Mouse (Mus musculus) heart, embryonic 15.5 days (tissue): ENCODE results near the gene Dvl1. TPM values are rescaled to one million over a fixed set of nuclear protein-coding genes. Genes with fewer than 3 reads are reported as not detected.

Source experiments
- polyA plus RNA-seq: library from polyadenylated mRNA; unstranded; fragments of >200 nt; fragmentation: Nextera tagmentation; extraction: Ambion mirVana; gene quantifications from 2 replicates; pipeline ENCODE4 v1.2.1, GENCODE M21; 2015

Dvl1 gene
- polyA plus RNA-seq, 1 experiment from 2014 or later: 8.1 TPM

Other genes starting within 250 kb of the Dvl1 start
- 5.8 and 6.7 TPM in 2 replicates for gene Slc35e2, start 246.0 kb upstream of the Dvl1 start, polyA plus RNA-seq
- gene Cdk11b, start 222.5 kb upstream of the Dvl1 start, polyA plus RNA-seq: 38.4 and 41.8 TPM in 2 replicates
- gene Gm10563, start 202.0 kb upstream of the Dvl1 start, polyA plus RNA-seq: not detected in 2 replicates
- gene Mmp23, start 194.0 kb upstream of the Dvl1 start, polyA plus RNA-seq: 65.5 and 74.9 TPM in 2 replicates
- gene Mib2, start 178.2 kb upstream of the Dvl1 start, polyA plus RNA-seq: 17.3 and 23.4 TPM in 2 replicates
- 3.8 and 5.0 TPM in 2 replicates for gene Fndc10, start 153.1 kb upstream of the Dvl1 start, polyA plus RNA-seq
- gene Ssu72, start 142.6 kb upstream of the Dvl1 start, polyA plus RNA-seq: 97.0 and 107 TPM in 2 replicates
- 0.53 and 0.56 TPM in 2 replicates for gene Tmem240, start 112.6 kb upstream of the Dvl1 start, polyA plus RNA-seq
- 88.9 and 108 TPM in 2 replicates for gene Atad3a, start 86.3 kb upstream of the Dvl1 start, polyA plus RNA-seq
- gene Vwa1, start 72.7 kb upstream of the Dvl1 start, polyA plus RNA-seq: 5.9 and 7.8 TPM in 2 replicates
- 1.7 and 2.0 TPM in 2 replicates for gene Tmem88b, start 61.5 kb upstream of the Dvl1 start, polyA plus RNA-seq
- gene Ankrd65, start 57.0 kb upstream of the Dvl1 start, polyA plus RNA-seq: 0.13 TPM in 1 of 2 replicates, not detected in the other
- 131 TPM in 2 replicates for gene Mrpl20, start 44.5 kb upstream of the Dvl1 start, polyA plus RNA-seq
- 106 and 123 TPM in 2 replicates for gene Ccnl2, start 34.9 kb upstream of the Dvl1 start, polyA plus RNA-seq
- 121 and 124 TPM in 2 replicates for gene Aurkaip1, start 16.1 kb upstream of the Dvl1 start, polyA plus RNA-seq
- gene Mxra8, start 7.7 kb upstream of the Dvl1 start, polyA plus RNA-seq: 72.7 and 91.4 TPM in 2 replicates
- 0.14 TPM in 2 replicates for gene Tas1r3, start 16.0 kb downstream of the Dvl1 start, polyA plus RNA-seq
- 7.8 and 10.3 TPM in 2 replicates for gene Cptp, start 22.0 kb downstream of the Dvl1 start, polyA plus RNA-seq
- gene Ints11, start 22.1 kb downstream of the Dvl1 start, polyA plus RNA-seq: 27.3 and 41.4 TPM in 2 replicates
- 28.7 and 32.4 TPM in 2 replicates for gene Pusl1, start 44.4 kb downstream of the Dvl1 start, polyA plus RNA-seq
- gene Acap3, start 44.4 kb downstream of the Dvl1 start, polyA plus RNA-seq: 8.2 and 13.5 TPM in 2 replicates
- 71.7 and 79.0 TPM in 2 replicates for gene Ube2j2, start 96.4 kb downstream of the Dvl1 start, polyA plus RNA-seq
- 24.9 and 31.3 TPM in 2 replicates for gene C1qtnf12, start 114.9 kb downstream of the Dvl1 start, polyA plus RNA-seq
- 7.7 and 10.0 TPM in 2 replicates for gene B3galt6, start 145.2 kb downstream of the Dvl1 start, polyA plus RNA-seq
- gene Sdf4, start 145.5 kb downstream of the Dvl1 start, polyA plus RNA-seq: 105 and 127 TPM in 2 replicates
- 0.36 and 0.55 TPM in 2 replicates for gene Tnfrsf4, start 166.4 kb downstream of the Dvl1 start, polyA plus RNA-seq
- gene Tnfrsf18, start 178.8 kb downstream of the Dvl1 start, polyA plus RNA-seq: 1.9 and 2.9 TPM in 2 replicates
- gene Ttll10, start 212.0 kb downstream of the Dvl1 start, polyA plus RNA-seq: 0.59 and 1.1 TPM in 2 replicates